Mouse (Mus musculus): ENCODE data around the gene Trim63.

Gene Trim63

DNA sequence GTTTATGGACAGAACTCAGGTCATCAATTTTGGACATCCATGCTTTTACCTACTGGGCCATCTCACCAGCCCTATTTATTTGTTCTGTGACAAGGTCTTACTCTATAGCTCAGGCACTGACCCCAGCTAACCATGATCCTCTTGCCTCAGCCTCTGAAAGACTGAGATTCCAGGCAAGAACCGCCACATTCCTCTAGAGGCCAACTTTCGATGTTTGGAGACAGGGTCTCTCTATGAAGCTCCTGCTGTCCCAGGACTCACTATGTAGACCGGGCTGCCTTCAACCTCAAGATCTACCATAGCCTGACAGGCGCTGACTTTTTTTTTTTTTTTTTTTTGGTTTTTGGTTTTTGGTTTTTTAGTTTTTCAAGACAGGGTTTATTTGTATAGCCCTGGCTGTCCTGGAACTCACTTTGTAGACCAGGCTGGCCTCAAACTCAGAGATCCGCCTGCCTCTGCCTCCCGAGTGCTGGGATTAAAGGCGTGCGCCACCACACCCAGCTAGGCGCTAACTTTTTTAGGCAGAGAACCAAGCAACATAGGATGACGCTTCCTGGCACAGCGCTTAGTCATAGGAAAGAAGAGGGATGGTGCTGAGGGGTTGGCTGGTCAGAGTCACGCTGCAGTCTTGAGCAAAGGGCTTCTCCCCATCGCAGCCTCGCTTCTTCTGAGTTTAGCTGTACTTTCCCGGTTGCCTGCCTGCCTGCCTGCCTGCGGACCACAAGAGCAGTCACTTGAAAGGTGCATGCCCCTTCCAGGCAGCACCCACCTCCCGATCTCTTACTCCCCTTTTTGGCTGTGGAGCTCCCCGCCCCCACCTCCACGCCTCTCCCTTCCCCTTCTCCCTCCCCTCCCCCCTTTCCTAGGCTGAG is 16.1 kb upstream of the Trim63 start:
- DNase-seq (ENCODE audit: low spot score in 2 of 2), result no peak

- no peak for DNase-seq (ENCODE audit: low spot score in 2 of 2)
These were observed 15.5 kb upstream of the Trim63 start for GRCm38 (mm10) chr4:134299498-134299810.

DNA sequence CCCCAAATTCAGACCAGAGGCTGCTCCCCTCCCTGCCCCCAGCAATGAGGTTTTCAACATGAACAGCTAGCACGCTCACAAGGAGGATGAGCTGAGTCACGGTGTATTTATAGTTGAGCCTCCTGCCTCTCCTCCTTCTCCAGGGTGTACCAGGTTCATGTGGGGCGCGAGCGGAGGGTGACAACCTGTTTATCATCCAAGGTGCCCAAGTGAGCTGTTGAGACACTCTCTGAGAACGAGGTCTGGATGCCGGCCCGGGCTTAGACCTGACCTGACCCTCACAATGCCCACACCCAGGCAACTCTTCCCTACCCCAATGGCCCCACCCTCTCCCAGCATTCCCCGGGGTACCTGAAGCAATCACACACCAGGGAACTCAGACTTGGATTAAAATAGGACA is 14.6 kb upstream of the Trim63 start:
- peak; percentile 52 to 65 for DNase-seq (ENCODE audit: low spot score in 2 of 2)

- DNase-seq (ENCODE audit: low spot score in 2 of 2), result no peak
These were observed 12.8 kb upstream of the Trim63 start for GRCm38 (mm10) chr4:134302084-134302483.

DNA sequence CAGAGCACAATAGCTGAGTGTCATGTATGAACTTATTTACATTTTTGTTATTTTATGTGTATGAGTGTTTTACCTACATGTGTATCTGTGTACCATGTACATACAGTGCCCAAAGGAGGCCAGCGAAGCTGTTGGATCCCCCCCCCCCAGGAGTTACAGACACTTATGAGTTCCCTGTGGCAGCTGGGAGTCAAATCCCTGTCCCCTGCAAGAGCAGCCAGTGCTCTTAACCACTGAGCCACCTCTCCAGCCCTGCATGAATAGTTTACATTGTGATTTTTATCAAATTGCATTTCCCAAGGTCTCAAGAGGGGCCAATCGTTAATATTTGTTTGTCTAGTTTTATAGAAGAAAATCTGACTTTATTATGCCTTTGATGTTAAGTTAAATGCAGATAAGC is 8.0 kb upstream of the Trim63 start:
- DNase-seq (ENCODE audit: low spot score in 2 of 2), result no peak

GRCm38 (mm10) chr4:134307367-134308072 is 7.4 kb upstream of the Trim63 start:
- peak; percentile 43 to 51 for DNase-seq (ENCODE audit: low spot score in 2 of 2)

- no peak for DNase-seq (ENCODE audit: low spot score in 2 of 2)
These were observed 4.8 kb upstream of the Trim63 start for GRCm38 (mm10) chr4:134310106-134310505.

- no peak for DNase-seq (ENCODE audit: low spot score in 2 of 2)
These were observed 4.3 kb upstream of the Trim63 start for GRCm38 (mm10) chr4:134310656-134311055.

DNA sequence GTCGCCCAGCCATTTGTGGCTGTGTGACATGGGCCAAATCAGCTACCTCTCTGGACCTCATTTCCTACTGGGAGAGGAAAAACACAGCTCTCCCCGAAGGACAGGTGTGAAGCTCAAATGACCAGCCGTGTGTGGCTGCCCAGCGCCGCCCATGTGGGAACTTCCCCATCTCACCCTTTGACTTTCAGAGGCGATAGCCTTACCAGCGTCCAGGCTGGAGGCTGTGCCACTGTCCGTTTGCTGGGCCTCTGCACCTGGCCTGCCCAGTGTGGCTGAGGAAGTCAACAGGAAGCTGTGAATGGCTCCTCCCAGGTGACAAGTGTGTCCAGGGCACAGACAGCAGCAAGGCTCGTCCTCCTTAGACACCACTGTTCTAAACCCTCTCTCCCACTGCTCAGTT is 3.1 kb upstream of the Trim63 start:
- no peak for DNase-seq (ENCODE audit: low spot score in 2 of 2)

DNA sequence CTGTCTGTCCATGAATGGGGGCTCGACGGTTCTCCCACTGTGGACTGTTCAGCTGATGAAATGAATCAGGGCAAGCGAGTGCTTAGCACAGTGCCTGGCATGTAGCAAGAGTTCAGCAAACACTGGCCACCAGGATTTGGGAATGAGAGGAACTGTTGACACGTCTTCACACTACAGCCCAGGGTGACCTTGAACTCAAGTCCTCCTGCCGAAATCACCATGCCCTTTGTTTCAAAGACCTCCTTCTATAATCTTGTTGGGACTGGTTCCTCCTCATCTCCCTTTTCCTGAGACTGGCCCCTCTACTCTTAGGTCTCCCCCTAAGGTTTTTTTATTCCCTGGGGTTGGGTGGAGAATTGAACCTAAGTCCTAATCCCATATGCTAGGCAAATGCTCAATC is 2.6 kb upstream of the Trim63 start:
- no peak for DNase-seq (ENCODE audit: low spot score in 2 of 2)

DNA sequence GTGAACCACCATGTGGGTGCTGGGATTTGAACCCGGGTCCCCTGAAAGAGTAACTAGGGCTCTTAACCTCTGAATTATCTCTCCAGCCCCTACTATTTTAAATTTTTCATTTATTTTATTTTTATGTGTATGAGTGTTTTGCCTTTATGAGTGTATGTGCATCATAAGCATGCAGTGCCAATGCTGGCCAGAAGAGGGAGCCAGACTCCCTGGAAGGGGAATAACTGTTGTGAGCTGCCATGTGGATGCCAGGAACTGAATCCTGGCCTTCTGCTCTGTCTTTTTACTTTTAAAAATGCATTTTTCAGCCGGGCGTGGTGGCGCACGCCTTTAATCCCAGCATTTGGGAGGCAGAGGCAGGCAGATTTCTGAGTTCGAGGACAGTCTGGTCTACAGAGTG is 2.0 kb upstream of the Trim63 start:
- DNase-seq (ENCODE audit: low spot score in 2 of 2), result no peak

- DNase-seq (ENCODE audit: low spot score in 2 of 2), result no peak
These were observed 752 bp upstream of the Trim63 start for GRCm38 (mm10) chr4:134314081-134314655.

GRCm38 (mm10) chr4:134315470-134315869 is 550 bp downstream of the Trim63 start:
- DNase-seq (ENCODE audit: low spot score in 2 of 2), result no peak

- DNase-seq (ENCODE audit: low spot score in 2 of 2), result no peak
These were observed 1.5 kb downstream of the Trim63 start for GRCm38 (mm10) chr4:134316390-134316789.

DNA sequence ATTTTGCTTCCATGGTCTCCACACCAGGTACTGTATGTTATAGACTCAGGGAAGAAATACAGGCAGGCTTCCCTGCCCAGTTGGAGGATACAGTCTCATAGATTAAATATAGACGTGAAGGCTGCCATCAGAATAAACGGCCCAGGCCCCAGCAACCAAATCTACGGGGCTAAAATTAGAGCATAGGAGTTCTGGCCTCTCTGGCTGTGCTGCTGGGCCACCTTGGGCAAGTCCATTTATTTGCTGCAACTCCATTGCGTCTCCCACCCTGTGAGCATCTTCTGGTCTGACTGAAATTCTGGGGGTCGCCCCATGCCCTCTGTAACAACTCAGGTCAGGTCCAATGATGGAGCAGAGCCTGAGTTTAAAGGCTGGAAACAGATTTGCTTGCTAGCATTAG is 4.2 kb downstream of the Trim63 start:
- DNase-seq (ENCODE audit: low spot score in 2 of 2), result no peak

- DNase-seq (ENCODE audit: low spot score in 2 of 2), result no peak
These were observed 4.8 kb downstream of the Trim63 start for GRCm38 (mm10) chr4:134319674-134320073.

DNA sequence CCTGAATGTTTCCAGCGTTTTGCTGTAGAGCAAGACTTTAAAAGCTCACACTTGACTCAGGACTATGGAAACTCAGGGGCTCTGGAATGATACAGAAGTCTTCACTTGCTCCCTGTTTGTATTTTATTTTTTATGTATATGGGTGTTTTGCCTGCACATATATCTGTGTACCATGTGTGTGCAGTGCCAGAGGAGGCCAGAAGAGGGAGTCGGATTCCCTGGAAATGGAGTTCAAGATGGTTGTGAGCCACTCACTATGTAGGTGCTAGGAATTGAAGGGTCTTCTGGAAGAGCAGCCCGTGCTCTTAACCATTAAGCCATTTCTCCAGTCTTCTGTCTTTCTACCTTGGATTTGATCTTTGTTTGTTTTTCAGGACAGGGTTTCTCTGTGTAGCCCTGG is 6.6 kb downstream of the Trim63 start:
- DNase-seq (ENCODE audit: low spot score in 2 of 2), result no peak

DNA sequence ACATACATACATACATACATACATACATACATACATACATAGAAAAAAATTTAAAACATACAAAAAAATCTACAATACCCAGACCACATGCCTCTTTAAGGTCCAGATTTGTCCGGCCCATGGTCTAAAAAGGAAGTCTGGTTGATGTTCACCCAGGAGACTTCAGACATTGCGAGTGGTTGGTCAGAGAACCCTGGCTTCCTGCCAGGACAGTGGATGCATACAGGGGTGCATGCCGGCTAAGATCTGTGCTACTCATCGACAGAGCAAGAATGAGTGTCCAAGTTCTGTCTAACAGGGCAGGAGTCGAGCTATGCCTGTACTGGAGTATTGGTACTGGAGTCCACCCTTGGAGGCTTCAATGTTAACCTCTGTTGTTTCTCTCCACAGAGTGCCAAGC is 9.7 kb downstream of the Trim63 start:
- DNase-seq (ENCODE audit: low spot score in 2 of 2), result no peak

- no peak for DNase-seq (ENCODE audit: low spot score in 2 of 2)
These were observed 12.1 kb downstream of the Trim63 start for GRCm38 (mm10) chr4:134326859-134327530.

DNA sequence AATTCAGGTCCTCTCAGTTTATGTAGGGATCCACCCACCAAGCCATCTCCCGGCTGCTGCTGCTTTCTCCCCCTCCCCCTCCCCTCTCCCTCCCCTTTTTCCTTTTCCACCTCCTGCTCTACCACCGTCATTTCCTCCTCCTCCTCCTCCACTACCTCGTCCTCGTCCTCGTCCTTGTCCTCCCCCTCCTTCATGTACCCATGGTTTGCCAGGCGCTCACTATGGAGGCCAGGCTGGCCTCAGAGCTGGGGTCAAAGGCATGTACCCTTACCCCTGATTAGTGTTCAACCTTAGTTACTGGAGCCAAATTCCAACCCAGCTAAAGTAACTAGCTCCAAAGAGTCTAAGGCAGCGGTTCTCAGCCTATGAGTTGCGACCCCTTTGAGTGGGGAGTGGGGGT is 13.2 kb downstream of the Trim63 start:
- no peak for DNase-seq (ENCODE audit: low spot score in 2 of 2)

GRCm38 (mm10) chr4:134328832-134329231 is 13.9 kb downstream of the Trim63 start:
- DNase-seq (ENCODE audit: low spot score in 2 of 2), result no peak

GRCm38 (mm10) chr4:134330281-134330680 is 15.4 kb downstream of the Trim63 start:
- DNase-seq (ENCODE audit: low spot score in 2 of 2), result no peak
